Mouse (Mus musculus): ENCODE measurements around the gene Os9.

DNA sequence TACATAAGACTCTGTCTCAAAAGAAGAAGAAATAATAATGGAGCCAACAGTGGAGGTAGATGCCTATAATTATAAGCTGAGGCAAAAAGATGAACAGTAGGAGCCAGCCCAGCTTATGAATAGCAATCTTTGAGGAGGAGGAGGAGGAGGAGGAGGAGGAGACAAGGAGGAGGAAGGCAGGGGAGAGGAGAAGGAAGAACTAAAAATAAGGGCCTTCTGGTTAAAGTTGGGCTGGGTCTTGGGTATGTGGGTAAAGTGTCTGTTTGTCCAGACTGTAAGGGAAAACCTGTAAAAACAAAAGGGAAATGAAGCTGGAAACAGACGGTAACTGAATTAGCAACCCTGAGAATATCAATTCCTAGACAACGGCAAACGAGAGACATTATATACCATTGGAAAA is 1.1 kb upstream of the Os9 start:
- TF ChIP-seq CTCF (conservative IDR thresholded peaks at IDR 0.05; ENCODE audit: low read length) = no peak
- TF ChIP-seq POU5F1 (IDR thresholded peaks at IDR 0.05; ENCODE audit: borderline replicate concordance, low read length) = no peak
